Mouse (Mus musculus): Measurements from ENCODE around the gene Tnmd.

Gene Tnmd

DNA sequence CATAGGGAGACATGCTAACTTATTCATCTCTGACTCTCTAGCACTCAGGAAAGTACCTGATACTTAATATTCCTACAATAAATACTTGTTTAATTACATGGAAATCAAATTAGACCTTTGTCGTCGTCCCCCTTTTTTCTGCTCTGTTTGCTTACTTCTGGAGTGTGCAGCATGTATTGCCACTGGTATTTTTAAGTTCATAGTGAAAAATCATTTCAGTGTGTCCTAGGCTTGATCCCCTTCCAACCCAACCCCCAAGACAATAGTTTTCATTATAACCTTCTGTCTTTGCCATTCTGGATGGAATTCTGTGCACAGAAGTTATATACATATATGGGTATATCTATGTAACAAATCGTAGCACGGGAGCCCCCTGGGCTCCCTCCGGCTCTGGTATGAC lies at the start of gene Tnmd:
Gene Tnmd (plus strand): TSS at position 301 of the 400 bp plus-strand sequence.
- in situ Hi-C loops (cut with MboI, MseI), result no loop called here

DNA sequence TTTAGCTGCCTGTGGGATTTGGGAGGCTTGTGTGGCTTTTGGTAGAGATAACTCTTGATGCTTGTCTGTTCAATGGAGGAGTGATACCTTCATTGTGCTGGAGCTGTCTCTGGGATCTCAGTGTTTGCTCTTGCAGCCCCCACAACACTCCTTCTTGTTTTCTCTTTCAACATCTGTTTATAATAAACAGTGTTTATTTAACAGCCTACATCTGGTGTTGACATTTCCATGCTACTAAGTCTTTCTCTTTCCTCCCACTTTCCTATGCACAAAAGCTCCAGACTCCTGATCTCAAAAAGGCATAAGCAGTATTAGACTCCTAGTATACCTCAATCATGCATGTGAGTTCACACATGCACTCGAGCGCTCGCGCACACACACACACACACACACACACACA lies 2.9 kb downstream of the Tnmd start:
- in situ Hi-C loops (cut with MboI, MseI), result no loop called here

DNA sequence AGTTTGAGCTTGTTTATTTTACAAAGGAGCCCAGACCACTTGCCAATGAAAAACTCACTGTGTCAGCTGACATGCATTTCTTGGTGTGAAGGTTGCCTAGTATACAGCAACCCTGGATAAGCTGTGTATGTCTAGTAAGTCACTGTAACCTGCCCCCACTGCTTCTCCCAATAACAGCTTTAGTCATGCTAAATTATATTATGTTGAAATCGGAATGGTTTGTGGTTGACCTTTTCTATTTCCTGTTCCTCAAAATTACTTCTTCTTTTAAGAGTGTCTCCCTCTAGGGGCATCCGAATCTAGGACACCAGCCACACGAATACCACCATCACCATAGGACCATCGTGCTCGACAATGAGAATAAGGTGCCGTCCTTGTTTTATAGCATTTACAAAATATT lies 19.0 kb downstream of the Tnmd start:
- in situ Hi-C loops (cut with MboI, MseI), result no loop called here

DNA sequence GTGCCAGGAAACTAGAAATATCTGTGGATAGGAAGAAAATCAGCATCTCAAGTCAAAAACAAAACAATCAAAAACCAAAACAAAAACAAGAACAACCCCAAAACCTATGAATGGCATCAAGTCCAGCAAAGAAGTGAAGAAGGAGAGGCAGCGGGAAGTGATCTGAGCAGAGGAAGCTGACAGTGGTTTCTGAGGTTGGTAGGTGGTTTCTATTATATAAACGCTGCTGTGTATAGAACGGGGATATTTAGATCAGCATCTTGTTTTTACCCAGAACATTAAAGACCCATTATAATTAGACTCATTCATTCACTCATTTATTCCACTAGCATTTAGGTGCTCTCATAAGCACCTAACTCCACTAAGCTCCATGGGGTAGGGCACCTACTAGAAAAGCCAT lies 36.5 kb downstream of the Tnmd start:
- in situ Hi-C loops (cut with MboI, MseI), result loop anchor here (10.0 kb wide), 1 partner anchor 1443 kb away; no protein-coding TSS in a partner anchor

DNA sequence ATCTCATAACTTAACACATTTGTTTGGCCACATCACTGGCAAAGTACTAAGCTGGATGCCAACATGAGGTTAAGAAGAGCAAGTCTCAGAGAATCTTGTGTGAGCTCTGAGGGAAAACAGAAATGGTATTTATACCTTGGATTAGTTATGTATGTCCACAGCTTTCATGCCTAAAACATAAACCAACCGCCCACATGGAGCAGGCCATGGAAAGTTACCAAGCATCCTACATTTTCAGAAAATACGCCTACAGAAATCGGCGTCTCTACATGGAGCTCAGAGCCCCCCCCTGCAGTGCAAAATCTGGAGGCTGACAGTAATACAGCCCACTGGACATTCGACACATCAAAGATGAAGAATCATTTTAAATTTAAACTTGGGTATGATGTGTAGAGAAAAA lies 37.3 kb downstream of the Tnmd start:
- in situ Hi-C loops (cut with MboI, MseI), result loop anchor here (10.0 kb wide), 1 partner anchor 1443 kb away; no protein-coding TSS in a partner anchor

DNA sequence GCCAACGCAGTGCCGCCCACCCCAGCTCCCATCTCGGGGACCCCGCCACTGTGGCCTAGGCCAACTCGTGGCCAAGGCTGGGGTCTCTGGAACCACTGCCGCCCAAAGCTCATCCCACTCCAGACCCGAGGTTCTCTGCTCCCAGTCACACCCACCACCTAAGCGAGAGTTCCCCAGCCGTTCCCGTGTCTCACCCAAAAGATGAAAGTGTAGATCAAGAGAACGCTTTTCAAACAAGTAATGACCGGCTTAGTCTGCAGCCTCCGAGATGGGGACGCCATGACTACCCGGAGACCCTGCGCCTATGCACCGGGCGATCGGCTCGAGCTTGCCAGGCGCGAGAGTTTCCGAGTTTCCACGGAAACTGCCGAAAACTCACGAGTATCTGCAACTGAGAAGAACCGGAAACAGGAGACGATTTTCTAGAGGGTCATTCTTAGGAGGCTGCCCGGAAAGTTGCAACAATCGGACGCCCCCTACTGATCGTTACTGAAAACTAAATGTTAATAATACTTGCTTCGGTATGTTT lies 47.3 kb downstream of the Tnmd start, which contains the start of gene Tspan6:
Gene Tspan6 (minus strand): TSS at position 416 of the 529 bp plus-strand sequence.
- in situ Hi-C loops (cut with MboI, MseI), result no loop called here

DNA sequence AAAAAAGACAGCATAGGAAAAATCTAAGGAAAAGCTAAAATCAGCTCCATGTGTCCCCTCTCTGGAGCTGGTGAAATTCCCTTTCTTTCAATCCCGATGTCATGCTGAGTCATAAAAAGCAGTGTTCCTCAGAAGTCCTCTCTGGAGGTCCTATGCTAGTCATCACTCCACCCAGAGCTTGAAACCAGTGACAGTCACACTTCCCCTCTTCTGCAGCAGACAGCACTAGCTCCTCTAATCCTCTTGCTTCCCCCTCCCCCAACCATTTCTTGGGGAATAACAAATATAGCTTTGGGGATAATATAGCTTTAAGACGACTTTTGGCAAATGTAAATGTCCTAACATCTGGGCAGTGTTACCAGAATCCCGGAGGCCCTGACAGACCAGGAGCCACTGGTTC lies 57.5 kb downstream of the Tnmd start, which contains the start of gene Srpx2:
Gene Srpx2 (plus strand): TSS at position 166 of the 400 bp plus-strand sequence.
- in situ Hi-C loops (cut with MboI, MseI), result no loop called here

DNA sequence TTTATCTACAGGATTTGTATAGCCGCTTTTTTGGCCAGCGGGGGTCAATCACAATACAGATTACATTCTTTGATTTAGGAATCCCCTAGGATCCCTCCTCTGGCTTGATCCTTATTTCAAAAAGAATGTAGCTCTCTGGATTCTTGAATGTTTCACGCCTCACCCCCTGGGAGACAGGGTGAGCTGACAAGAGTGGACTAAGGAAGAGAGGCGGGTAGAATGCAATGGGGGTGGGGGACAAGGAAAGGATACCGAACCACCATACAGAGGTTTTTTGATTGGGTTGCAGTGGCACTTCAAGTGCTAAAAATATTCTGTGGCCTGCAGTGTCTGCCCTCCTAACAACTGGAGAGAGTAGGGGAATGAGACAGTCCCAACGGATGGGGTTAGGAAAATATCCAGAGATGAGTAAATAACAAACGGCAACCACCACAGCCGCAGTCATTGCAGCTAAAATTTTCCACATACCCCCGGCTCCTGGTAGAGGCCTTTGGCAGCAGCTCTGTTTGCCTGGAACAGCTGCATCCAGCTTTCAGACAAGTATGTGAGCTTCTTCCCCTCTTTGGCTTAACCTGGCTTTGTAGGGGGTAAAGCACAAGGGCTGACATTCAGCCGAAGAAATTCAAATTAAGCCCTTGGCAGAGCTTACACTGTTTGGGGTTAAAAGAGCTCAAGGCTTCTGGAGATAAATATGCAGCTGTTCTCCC lies 60.8 kb downstream of the Tnmd start:
- in situ Hi-C loops (cut with MboI, MseI), result no loop called here

DNA sequence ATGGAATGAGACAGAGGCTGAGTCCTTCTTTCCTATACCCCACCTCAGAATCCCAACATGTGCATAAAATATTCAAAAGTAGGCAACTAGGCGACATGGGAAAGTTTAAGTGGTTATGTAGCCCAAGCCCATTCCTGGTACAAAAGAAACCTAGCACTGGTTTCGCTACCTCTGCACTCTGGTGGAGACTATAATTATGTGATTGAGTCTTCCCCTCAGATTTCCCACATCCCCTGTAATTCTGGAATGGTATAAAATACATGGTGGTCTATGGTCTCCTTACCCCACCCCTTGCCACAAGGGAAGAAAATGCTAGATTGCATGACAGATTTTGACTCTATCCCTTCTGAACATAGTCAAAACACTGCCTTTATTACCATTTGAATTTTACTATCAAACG lies 62.2 kb downstream of the Tnmd start:
- in situ Hi-C loops (cut with MboI, MseI), result no loop called here

DNA sequence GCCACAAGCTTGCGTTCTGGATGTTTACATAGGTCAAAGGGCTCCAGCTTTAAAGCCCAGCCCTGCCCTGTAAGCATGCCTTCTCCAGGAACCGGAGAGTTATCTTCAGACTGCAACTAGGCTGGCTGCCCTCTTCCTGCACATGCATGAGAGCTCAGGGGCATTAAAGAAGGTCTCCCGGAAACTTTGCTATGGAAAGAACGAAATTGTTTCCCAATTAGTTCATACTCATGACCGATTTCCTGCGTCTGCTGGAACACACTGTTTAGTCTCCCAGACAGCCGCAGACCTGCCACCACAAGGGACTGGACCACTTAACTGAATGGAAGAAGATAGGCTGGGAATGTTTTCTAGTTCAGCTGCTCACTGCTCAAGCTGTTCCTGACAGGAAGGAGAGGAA lies 63.4 kb downstream of the Tnmd start:
- in situ Hi-C loops (cut with MboI, MseI), result no loop called here
